In the genomic region with DNA sequence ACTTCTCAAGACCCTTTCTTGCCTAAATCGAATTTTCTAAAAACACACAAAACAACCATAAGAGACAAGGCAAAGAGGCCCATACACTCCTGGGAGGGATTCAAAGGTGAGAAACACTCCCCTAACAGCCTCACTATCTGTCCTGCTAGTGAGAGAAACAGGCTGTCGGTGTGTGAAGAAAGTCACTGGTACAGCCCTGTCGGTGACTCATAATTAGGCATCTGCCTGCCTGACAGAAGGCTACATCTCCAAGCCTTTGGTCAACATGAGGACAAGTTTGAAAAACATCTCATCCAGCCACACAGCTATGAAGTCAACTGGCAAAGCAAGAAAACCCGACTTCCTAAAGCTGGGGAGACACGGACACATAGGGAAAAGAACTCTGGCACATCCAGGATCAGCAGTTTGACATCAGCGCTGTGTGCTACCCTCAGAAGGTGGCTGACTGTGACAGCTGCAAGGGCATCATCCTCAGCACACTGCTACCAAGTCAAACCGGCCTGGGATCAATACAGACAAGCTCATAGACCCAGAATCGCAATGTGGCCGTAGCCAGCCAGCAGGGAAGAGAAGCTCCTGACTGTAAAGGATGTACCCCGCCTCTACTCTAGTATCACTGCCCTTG, we compare ENCODE assay signal across 10 mouse cellular contexts. TPM values are rescaled to one million over a fixed set of nuclear protein-coding genes. Genes with fewer than 3 reads are reported as not detected.
A peak's percentile ranks its signal among the peaks of the same experiment; 100 is the strongest.
DNase-seq lines count a peak whose midpoint lies in the region; ATAC-seq lines count a peak whose summit lies in the region.
"Had no signal": no experiment of that assay in that cellular context is flagged by ENCODE, and none has a peak within 500 bp of the region (broad histone marks: within the 10 kb centered on the region; RNA-seq: fewer than 3 reads in every experiment).

No protein-coding gene starts in this region.

- 86% methylated on average over 10 of the region's 10 CpGs for WGBS in embryonic facial prominence, embryonic 14.5 days
- WGBS in embryonic facial prominence, embryonic 10.5 days = 87% methylated on average over 10 of the region's 10 CpGs
- WGBS in lung, embryonic 16.5 days = 53% methylated on average over 10 of the region's 10 CpGs
- 46% methylated on average over 10 of the region's 10 CpGs for WGBS in heart, embryonic 16.5 days
- 48% methylated on average over 10 of the region's 10 CpGs for WGBS in stomach, embryonic 14.5 days
- whole genome bisulfite sequencing in forebrain, embryonic 11.5 days = 89% methylated on average over 10 of the region's 10 CpGs

- H3K4me1 ChIP-seq in embryonic facial prominence, embryonic 14.5 days (ENCODE audit: control insufficient read depth, insufficient read depth, low read length) = peaks cover 32% of the 10 kb centered on the region
- H3K4me1 ChIP-seq in embryonic facial prominence, embryonic 10.5 days = peaks cover 65% of the 10 kb centered on the region
- H3K4me1 ChIP-seq in lung, embryonic 16.5 days (replicated peaks; ENCODE audit: control insufficient read depth, insufficient read depth, low read length) = peaks cover 52% of the 10 kb centered on the region
- peaks cover 81% of the 10 kb centered on the region for H3K4me1 ChIP-seq in heart, embryonic 16.5 days (ENCODE audit: control insufficient read depth, insufficient read depth, low read length)
- peaks cover 66% of the 10 kb centered on the region for H3K4me1 ChIP-seq in stomach, embryonic 14.5 days (ENCODE audit: control insufficient read depth, insufficient read depth, low read length)
- no peaks in the 10 kb centered on the region for H3K4me1 ChIP-seq in forebrain, embryonic 11.5 days (replicated peaks; ENCODE audit: control insufficient read depth, insufficient read depth, low read length)

- 0 out of 2 replicates have a peak overlapping the region, but pooled peaks have one; percentile 1 for H3K27ac ChIP-seq in embryonic facial prominence, embryonic 14.5 days (replicated peaks; ENCODE audit: low read depth, low read length)
- H3K27ac ChIP-seq in embryonic facial prominence, embryonic 10.5 days (replicated peaks) = no peak overlapping the region
- H3K27ac ChIP-seq in lung, embryonic 16.5 days (ENCODE audit: low read length) = peak overlapping the region; percentile 82
- H3K27ac ChIP-seq in heart, embryonic 16.5 days (ENCODE audit: low read length) = peak overlapping the region; percentile 71
- H3K27ac ChIP-seq in stomach, embryonic 14.5 days (ENCODE audit: low read length) = peak overlapping the region; percentile 90
- H3K27ac ChIP-seq in forebrain, embryonic 11.5 days (ENCODE audit: low read depth, low read length) = no peak overlapping the region
- H3K27ac ChIP-seq: embryonic facial prominence, embryonic 13.5 days; midbrain, embryonic 10.5 days had no signal

- no peaks in the 10 kb centered on the region for H3K27me3 ChIP-seq in embryonic facial prominence, embryonic 14.5 days (replicated peaks; ENCODE audit: control insufficient read depth, insufficient read depth, low read length)
- H3K27me3 ChIP-seq in embryonic facial prominence, embryonic 10.5 days (replicated peaks; ENCODE audit: low read depth, poor library complexity, severe bottlenecking) = no peaks in the 10 kb centered on the region
- no peaks in the 10 kb centered on the region for H3K27me3 ChIP-seq in lung, embryonic 16.5 days (ENCODE audit: control insufficient read depth, insufficient read depth, low read depth, low read length)
- H3K27me3 ChIP-seq in heart, embryonic 16.5 days (ENCODE audit: control insufficient read depth, insufficient read depth, low read length) = no peaks in the 10 kb centered on the region
- H3K27me3 ChIP-seq in stomach, embryonic 14.5 days (ENCODE audit: control insufficient read depth, insufficient read depth, low read length) = no peaks in the 10 kb centered on the region
- no peaks in the 10 kb centered on the region for H3K27me3 ChIP-seq in forebrain, embryonic 11.5 days (ENCODE audit: control insufficient read depth, insufficient read depth, low read length)
- H3K27me3 ChIP-seq: embryonic facial prominence, embryonic 13.5 days had no signal

- no peaks in the 10 kb centered on the region for H3K9me3 ChIP-seq in embryonic facial prominence, embryonic 14.5 days (ENCODE audit: control insufficient read depth, low read length)
- no peaks in the 10 kb centered on the region for H3K9me3 ChIP-seq in embryonic facial prominence, embryonic 10.5 days
- H3K9me3 ChIP-seq in lung, embryonic 16.5 days (ENCODE audit: control insufficient read depth, low read length) = no peaks in the 10 kb centered on the region
- H3K9me3 ChIP-seq in heart, embryonic 16.5 days (replicated peaks; ENCODE audit: control insufficient read depth, low read length) = no peaks in the 10 kb centered on the region
- no peaks in the 10 kb centered on the region for H3K9me3 ChIP-seq in stomach, embryonic 14.5 days (ENCODE audit: control insufficient read depth, low read depth, low read length)
- no peaks in the 10 kb centered on the region for H3K9me3 ChIP-seq in forebrain, embryonic 11.5 days (ENCODE audit: control insufficient read depth, low read length)
- H3K9me3 ChIP-seq: embryonic facial prominence, embryonic 13.5 days; midbrain, embryonic 10.5 days had no signal

- no peak for DNase-seq in embryonic facial prominence, embryonic 14.5 days (ENCODE audit: low spot score)
- DNase-seq in embryonic facial prominence, embryonic 10.5 days (ENCODE audit: low spot score) = no peak
- DNase-seq in lung, postnatal 25 days (ENCODE audit: low spot score) = no peak
- no peak for DNase-seq in spleen, adult 18-20 months
- DNase-seq in forebrain, embryonic 11.5 days (ENCODE audit: low spot score) = no peak

- no peak for ATAC-seq in embryonic facial prominence, embryonic 14.5 days (ENCODE audit: low read depth)
- ATAC-seq in lung, embryonic 16.5 days (ENCODE audit: low read depth) = no peak
- ATAC-seq in heart, embryonic 16.5 days (replicated peaks; ENCODE audit: extremely low read depth, insufficient read depth, low FRiP score) = no peak
- no peak for ATAC-seq in stomach, embryonic 14.5 days (ENCODE audit: insufficient number of reproducible peaks, insufficient read depth, low FRiP score, low read depth)
- no peak for ATAC-seq in forebrain, embryonic 11.5 days (replicated peaks; ENCODE audit: low FRiP score)

- no peaks in the 10 kb centered on the region for H3K36me3 ChIP-seq in embryonic facial prominence, embryonic 14.5 days (ENCODE audit: control insufficient read depth, insufficient read depth, low read length)
- H3K36me3 ChIP-seq in embryonic facial prominence, embryonic 10.5 days (replicated peaks) = no peaks in the 10 kb centered on the region
- no peaks in the 10 kb centered on the region for H3K36me3 ChIP-seq in lung, embryonic 16.5 days (ENCODE audit: control insufficient read depth, insufficient read depth, low read length)
- no peaks in the 10 kb centered on the region for H3K36me3 ChIP-seq in heart, embryonic 16.5 days (ENCODE audit: control insufficient read depth, insufficient read depth)
- no peaks in the 10 kb centered on the region for H3K36me3 ChIP-seq in stomach, embryonic 14.5 days (ENCODE audit: control insufficient read depth, insufficient read depth, low read length)
- H3K36me3 ChIP-seq in forebrain, embryonic 11.5 days (ENCODE audit: control insufficient read depth, insufficient read depth, low read length) = no peaks in the 10 kb centered on the region
- H3K36me3 ChIP-seq: embryonic facial prominence, embryonic 13.5 days; midbrain, embryonic 10.5 days had no signal

- H3K4me3 ChIP-seq in embryonic facial prominence, embryonic 14.5 days (ENCODE audit: low read depth, low read length) = no peak overlapping the region
- H3K4me3 ChIP-seq in embryonic facial prominence, embryonic 10.5 days = no peak overlapping the region
- H3K4me3 ChIP-seq in lung, embryonic 16.5 days (ENCODE audit: low read length) = no peak overlapping the region
- no peak overlapping the region for H3K4me3 ChIP-seq in heart, embryonic 16.5 days (ENCODE audit: low read length)
- H3K4me3 ChIP-seq in stomach, embryonic 14.5 days (ENCODE audit: low read depth, low read length) = no peak overlapping the region
- H3K4me3 ChIP-seq in forebrain, embryonic 11.5 days (ENCODE audit: low read depth, low read length) = no peak overlapping the region
- H3K4me3 ChIP-seq: embryonic facial prominence, embryonic 13.5 days; midbrain, embryonic 10.5 days had no signal

- H3K4me2 ChIP-seq in embryonic facial prominence, embryonic 14.5 days (ENCODE audit: low read depth, low read length) = no peak overlapping the region
- no peak overlapping the region for H3K4me2 ChIP-seq in lung, embryonic 16.5 days (ENCODE audit: low read depth, low read length)
- H3K4me2 ChIP-seq in heart, embryonic 16.5 days (ENCODE audit: low read depth, low read length) = no peak overlapping the region
- H3K4me2 ChIP-seq in stomach, embryonic 14.5 days (replicated peaks; ENCODE audit: low read depth, low read length) = no peak overlapping the region
- H3K4me2 ChIP-seq in forebrain, embryonic 11.5 days (ENCODE audit: low read depth, low read length, severe bottlenecking) = no peak overlapping the region
- H3K4me2 ChIP-seq: embryonic facial prominence, embryonic 13.5 days had no signal

- H3K9ac ChIP-seq in embryonic facial prominence, embryonic 14.5 days (ENCODE audit: low read depth, low read length) = no peak overlapping the region
- H3K9ac ChIP-seq in lung, embryonic 16.5 days (ENCODE audit: low read length) = no peak overlapping the region
- H3K9ac ChIP-seq in heart, embryonic 16.5 days (ENCODE audit: low read length) = peak overlapping the region; percentile 23; the same call in 1 of the 2 replicates
- H3K9ac ChIP-seq in stomach, embryonic 14.5 days (replicated peaks; ENCODE audit: low read depth, low read length) = no peak overlapping the region
- H3K9ac ChIP-seq in forebrain, embryonic 11.5 days (ENCODE audit: low read length) = no peak overlapping the region
- H3K9ac ChIP-seq: embryonic facial prominence, embryonic 13.5 days had no signal

RNA-seq across cellular contexts. Expression of gene Arhgap10, which starts 30.1 kb away (rescaled TPM):
- polyA plus RNA-seq in embryonic facial prominence, embryonic 14.5 days (2014; fragmentation: Nextera tagmentation; extraction: Ambion mirVana) = 25.9 and 29.2 TPM in 2 replicates
- polyA plus RNA-seq in embryonic facial prominence, embryonic 10.5 days (2016; fragmentation: Nextera tagmentation; extraction: Ambion mirVana) = 25.5 and 26.1 TPM in 2 replicates
- 22.2 and 23.1 TPM in 2 replicates for polyA plus RNA-seq in lung, embryonic 16.5 days (2015; fragmentation: Nextera tagmentation; extraction: Ambion mirVana)
- 29.7 and 33.9 TPM in 2 replicates for polyA plus RNA-seq in heart, embryonic 16.5 days (2015; fragmentation: Nextera tagmentation; extraction: Ambion mirVana)
- polyA plus RNA-seq in stomach, embryonic 14.5 days (2014; fragmentation: Nextera tagmentation; extraction: Ambion mirVana) = 34.6 and 38.2 TPM in 2 replicates
- 12.2 and 15.4 TPM in 2 replicates for polyA plus RNA-seq in forebrain, embryonic 11.5 days (2014; fragmentation: Nextera tagmentation; extraction: Ambion mirVana)

Comparison
In these comparisons a context has a peak if more than half of its experiments do, and no peak if none do; other contexts are left out.
1. H3K27ac ChIP-seq: peak in embryonic facial prominence, embryonic 14.5 days (single experiment), lung, embryonic 16.5 days (single experiment), heart, embryonic 16.5 days (single experiment) and stomach, embryonic 14.5 days (single experiment); none in embryonic facial prominence, embryonic 10.5 days (single experiment) and forebrain, embryonic 11.5 days (single experiment).